In the genomic region with DNA sequence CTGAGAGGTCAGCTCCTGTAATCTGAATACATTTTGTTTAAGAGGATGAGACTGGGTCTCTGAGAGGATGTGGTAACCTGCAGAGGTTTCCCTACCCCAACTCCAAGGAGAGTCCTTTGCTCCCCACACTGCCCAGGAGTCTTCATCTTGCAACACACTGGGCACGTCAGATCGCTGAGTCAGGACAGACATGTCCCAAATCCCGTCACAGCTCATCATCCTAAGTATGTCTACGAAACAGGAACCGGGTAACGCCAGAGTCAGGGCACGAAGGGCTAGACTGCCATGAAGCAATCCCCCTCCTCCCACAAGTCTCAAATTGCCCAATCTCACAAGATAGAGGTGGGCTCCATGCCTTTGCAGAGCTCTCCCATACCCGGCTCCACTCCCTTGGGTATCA, we compare ENCODE assay signal across 11 mouse cellular contexts. TPM values are rescaled to one million over a fixed set of nuclear protein-coding genes. Genes with fewer than 3 reads are reported as not detected.
DNase-seq lines count a peak whose midpoint lies in the region; ATAC-seq lines count a peak whose summit lies in the region.
"Had no signal": no experiment of that assay in that cellular context is flagged by ENCODE, and none has a peak within 500 bp of the region (broad histone marks: within the 10 kb centered on the region; RNA-seq: fewer than 3 reads in every experiment).

No protein-coding gene starts in this region.

- peaks cover 31% of the 10 kb centered on the region for H3K4me1 ChIP-seq in hindbrain, embryonic 13.5 days (replicated peaks)
- H3K4me1 ChIP-seq in hindbrain, embryonic 11.5 days (replicated peaks; ENCODE audit: control insufficient read depth, insufficient read depth, low read length), result peaks cover 4% of the 10 kb centered on the region
- H3K4me1 ChIP-seq in midbrain, embryonic 15.5 days, result peaks cover 23% of the 10 kb centered on the region
- H3K4me1 ChIP-seq in midbrain, embryonic 10.5 days, result peaks cover 28% of the 10 kb centered on the region
- H3K4me1 ChIP-seq in lung, embryonic 16.5 days (replicated peaks; ENCODE audit: control insufficient read depth, insufficient read depth, low read length), result peaks cover 21% of the 10 kb centered on the region

- no peaks in the 10 kb centered on the region for H3K27me3 ChIP-seq in hindbrain, embryonic 13.5 days
- no peaks in the 10 kb centered on the region for H3K27me3 ChIP-seq in hindbrain, embryonic 11.5 days (ENCODE audit: control insufficient read depth, insufficient read depth, low read length)
- no peaks in the 10 kb centered on the region for H3K27me3 ChIP-seq in midbrain, embryonic 15.5 days (replicated peaks)
- no peaks in the 10 kb centered on the region for H3K27me3 ChIP-seq in midbrain, embryonic 10.5 days (ENCODE audit: low read depth, poor library complexity, severe bottlenecking)
- H3K27me3 ChIP-seq in lung, embryonic 16.5 days (ENCODE audit: control insufficient read depth, insufficient read depth, low read depth, low read length), result no peaks in the 10 kb centered on the region

- H3K4me3 ChIP-seq in hindbrain, embryonic 13.5 days, result no peak overlapping the region
- no peak overlapping the region for H3K4me3 ChIP-seq in hindbrain, embryonic 11.5 days (ENCODE audit: low read depth, low read length)
- no peak overlapping the region for H3K4me3 ChIP-seq in midbrain, embryonic 15.5 days
- H3K4me3 ChIP-seq in midbrain, embryonic 10.5 days, result no peak overlapping the region
- H3K4me3 ChIP-seq in lung, embryonic 16.5 days (ENCODE audit: low read length), result no peak overlapping the region

- no peak overlapping the region for H3K9ac ChIP-seq in hindbrain, embryonic 13.5 days
- no peak overlapping the region for H3K9ac ChIP-seq in hindbrain, embryonic 11.5 days (ENCODE audit: low read depth, low read length)
- no peak overlapping the region for H3K9ac ChIP-seq in midbrain, embryonic 15.5 days
- no peak overlapping the region for H3K9ac ChIP-seq in lung, embryonic 16.5 days (ENCODE audit: low read length)

- H3K4me2 ChIP-seq in hindbrain, embryonic 13.5 days, result peak overlapping the region; percentile 80; the same call in 1 of the 2 replicates
- H3K4me2 ChIP-seq in hindbrain, embryonic 11.5 days (replicated peaks; ENCODE audit: low read depth, low read length), result no peak overlapping the region
- H3K4me2 ChIP-seq in midbrain, embryonic 15.5 days, result peak overlapping the region; percentile 61; the same call in 1 of the 2 replicates
- peak overlapping the region; percentile 85 for H3K4me2 ChIP-seq in lung, embryonic 16.5 days (ENCODE audit: low read depth, low read length)

- WGBS in hindbrain, embryonic 13.5 days, result 93% methylated on average over 8 of the region's 8 CpGs
- 90% methylated on average over 8 of the region's 8 CpGs for WGBS in hindbrain, embryonic 11.5 days
- 88% methylated on average over 8 of the region's 8 CpGs for WGBS in midbrain, embryonic 15.5 days
- 94% methylated on average over 8 of the region's 8 CpGs for WGBS in midbrain, embryonic 10.5 days
- 58% methylated on average over 8 of the region's 8 CpGs for WGBS in lung, embryonic 16.5 days

- H3K36me3 ChIP-seq in hindbrain, embryonic 13.5 days, result peaks cover 45% of the 10 kb centered on the region
- 0 out of 2 replicates have a peak, but pooled peaks cover 2% of the 10 kb centered on the region for H3K36me3 ChIP-seq in hindbrain, embryonic 11.5 days (ENCODE audit: control insufficient read depth, insufficient read depth, low read length)
- peaks cover 19% of the 10 kb centered on the region for H3K36me3 ChIP-seq in midbrain, embryonic 15.5 days (replicated peaks)
- peaks cover 50% of the 10 kb centered on the region for H3K36me3 ChIP-seq in midbrain, embryonic 10.5 days
- peaks cover 14% of the 10 kb centered on the region for H3K36me3 ChIP-seq in lung, embryonic 16.5 days (ENCODE audit: control insufficient read depth, insufficient read depth, low read length)

- H3K27ac ChIP-seq in hindbrain, embryonic 13.5 days, result no peak overlapping the region
- H3K27ac ChIP-seq in hindbrain, embryonic 11.5 days (ENCODE audit: low read depth, low read length), result no peak overlapping the region
- no peak overlapping the region for H3K27ac ChIP-seq in midbrain, embryonic 15.5 days
- H3K27ac ChIP-seq in midbrain, embryonic 10.5 days (replicated peaks), result no peak overlapping the region
- H3K27ac ChIP-seq in lung, embryonic 16.5 days (ENCODE audit: low read length), result no peak overlapping the region

- H3K9me3 ChIP-seq in hindbrain, embryonic 13.5 days, result no peaks in the 10 kb centered on the region
- no peaks in the 10 kb centered on the region for H3K9me3 ChIP-seq in hindbrain, embryonic 11.5 days (ENCODE audit: control insufficient read depth, low read length)
- H3K9me3 ChIP-seq in midbrain, embryonic 15.5 days, result no peaks in the 10 kb centered on the region
- H3K9me3 ChIP-seq in midbrain, embryonic 10.5 days (replicated peaks), result no peaks in the 10 kb centered on the region
- H3K9me3 ChIP-seq in lung, embryonic 16.5 days (ENCODE audit: control insufficient read depth, low read length), result no peaks in the 10 kb centered on the region
- H3K9me3 ChIP-seq: G1E had no signal

- DNase-seq in hindbrain, embryonic 11.5 days (ENCODE audit: low spot score), result no peak
- no peak for DNase-seq in midbrain, embryonic 10.5 days (ENCODE audit: low spot score)
- DNase-seq in testis, postnatal 14 days (ENCODE audit: low spot score), result no peak
- DNase-seq in ovary, postnatal 14 days (ENCODE audit: low spot score), result no peak
- DNase-seq: adrenal gland, postnatal 25 days had no signal

- ATAC-seq in hindbrain, embryonic 13.5 days (ENCODE audit: low FRiP score), result no peak
- no peak for ATAC-seq in hindbrain, embryonic 11.5 days (ENCODE audit: low FRiP score)
- ATAC-seq in midbrain, embryonic 15.5 days (replicated peaks), result no peak
- no peak for ATAC-seq in lung, embryonic 16.5 days (ENCODE audit: low read depth)
- ATAC-seq in megakaryocyte-erythroid progenitor cell, adult 5-6 weeks (replicated peaks; ENCODE audit: low FRiP score, low TSS enrichment, poor library complexity, severe bottlenecking), result no peak

RNA-seq across cellular contexts. Expression of a gene that starts 2.5 kb away (rescaled TPM):
- 120 and 126 TPM in 2 replicates for polyA plus RNA-seq in hindbrain, embryonic 13.5 days (2015; fragmentation: Nextera tagmentation; extraction: Ambion mirVana)
- 104 TPM in 2 replicates for polyA plus RNA-seq in hindbrain, embryonic 11.5 days (2014; fragmentation: Nextera tagmentation; extraction: Ambion mirVana)
- 125 and 135 TPM in 2 replicates for polyA plus RNA-seq in midbrain, embryonic 15.5 days (2015; fragmentation: Nextera tagmentation; extraction: Ambion mirVana)
- polyA plus RNA-seq in midbrain, embryonic 10.5 days (2016; fragmentation: Nextera tagmentation; extraction: Ambion mirVana), result 84.5 and 105 TPM in 2 replicates
- 171 and 172 TPM in 2 replicates for polyA plus RNA-seq in lung, embryonic 16.5 days (2015; fragmentation: Nextera tagmentation; extraction: Ambion mirVana)
- 22.9 and 26.7 TPM in 2 replicates for total RNA-seq in megakaryocyte-erythroid progenitor cell, adult 5-6 weeks (2014; fragmentation: Nextera tagmentation)
- 42.8 and 51.0 TPM in 2 replicates for total RNA-seq in megakaryocyte-erythroid progenitor cell, adult 5-6 weeks (2017)

RNA-seq across cellular contexts. Expression of a gene that starts 46.5 kb away (rescaled TPM):
- 3.9 and 4.9 TPM in 2 replicates for polyA plus RNA-seq in hindbrain, embryonic 13.5 days (2015; fragmentation: Nextera tagmentation; extraction: Ambion mirVana)
- polyA plus RNA-seq in hindbrain, embryonic 11.5 days (2014; fragmentation: Nextera tagmentation; extraction: Ambion mirVana), result 0.11 TPM in 1 of 2 replicates, not detected in the other
- 7.9 and 9.3 TPM in 2 replicates for polyA plus RNA-seq in midbrain, embryonic 15.5 days (2015; fragmentation: Nextera tagmentation; extraction: Ambion mirVana)
- 0.27 and 0.42 TPM in 2 replicates for polyA plus RNA-seq in midbrain, embryonic 10.5 days (2016; fragmentation: Nextera tagmentation; extraction: Ambion mirVana)
- polyA plus RNA-seq in lung, embryonic 16.5 days (2015; fragmentation: Nextera tagmentation; extraction: Ambion mirVana), result 2.5 TPM in 2 replicates
- total RNA-seq in megakaryocyte-erythroid progenitor cell, adult 5-6 weeks (2014; fragmentation: Nextera tagmentation), result not detected in 2 replicates
- total RNA-seq in megakaryocyte-erythroid progenitor cell, adult 5-6 weeks (2017), result not detected in 2 replicates
- total RNA-seq: G1E; neutrophil, adult 5-6 weeks had no signal
- polyA plus RNA-seq: G1E had no signal
